Mouse (Mus musculus) kidney, adult 9 months (tissue): ENCODE results near the gene Gper1.
"Not testable (repeated sequence)": the region's sequence is repeated elsewhere in the genome, so short reads cannot be mapped to it uniquely, and the experiment has no call there.

Source experiments
- DNase-seq: peaks from one replicate; pipeline ENCODE4 v3.0.0; 2022

Gper1 gene

DNA sequence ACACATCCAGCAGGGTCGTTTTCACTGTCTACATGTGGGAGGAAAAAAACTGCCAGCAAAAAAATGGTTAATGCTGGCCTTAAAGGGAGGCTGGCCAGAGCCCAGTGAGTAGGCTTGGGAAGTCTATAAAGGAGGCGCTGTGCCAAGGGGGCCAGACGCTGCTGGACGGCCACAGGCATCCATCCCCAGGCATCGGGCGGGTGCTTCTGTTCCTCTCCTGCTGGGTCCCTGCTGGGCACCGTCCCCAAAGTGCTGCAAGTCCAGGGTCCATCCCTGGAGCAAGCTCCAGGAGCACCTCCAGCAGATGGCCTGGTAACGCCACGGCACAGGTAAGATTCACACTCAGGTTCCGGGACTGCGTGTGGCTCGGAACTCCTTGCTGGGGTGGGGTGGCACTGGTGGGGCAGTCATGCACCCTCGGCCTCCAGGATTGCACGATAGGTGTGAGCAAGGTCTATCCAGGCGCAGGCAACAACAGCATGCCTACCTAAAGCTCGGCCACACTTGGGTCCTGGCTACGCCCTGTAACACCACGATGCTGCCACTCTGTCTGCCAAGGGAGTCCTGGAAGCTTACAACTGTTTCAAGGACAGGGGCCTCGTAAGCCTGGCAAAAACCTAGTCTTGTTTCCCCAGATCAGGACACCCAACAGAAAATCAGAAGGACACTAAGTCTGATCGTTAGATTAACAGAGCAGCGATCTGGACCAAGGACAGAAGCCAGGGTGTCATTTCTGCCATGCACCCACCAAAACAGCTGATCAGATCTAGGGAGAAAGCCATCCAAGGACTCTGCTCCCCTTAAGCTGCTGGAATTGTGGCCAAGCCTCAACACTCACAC lies at the start of gene Gper1:
Gene Gper1 (plus strand): TSS at position 126 of the 840 bp plus-strand sequence.
- DNase-seq, result no peak

DNA sequence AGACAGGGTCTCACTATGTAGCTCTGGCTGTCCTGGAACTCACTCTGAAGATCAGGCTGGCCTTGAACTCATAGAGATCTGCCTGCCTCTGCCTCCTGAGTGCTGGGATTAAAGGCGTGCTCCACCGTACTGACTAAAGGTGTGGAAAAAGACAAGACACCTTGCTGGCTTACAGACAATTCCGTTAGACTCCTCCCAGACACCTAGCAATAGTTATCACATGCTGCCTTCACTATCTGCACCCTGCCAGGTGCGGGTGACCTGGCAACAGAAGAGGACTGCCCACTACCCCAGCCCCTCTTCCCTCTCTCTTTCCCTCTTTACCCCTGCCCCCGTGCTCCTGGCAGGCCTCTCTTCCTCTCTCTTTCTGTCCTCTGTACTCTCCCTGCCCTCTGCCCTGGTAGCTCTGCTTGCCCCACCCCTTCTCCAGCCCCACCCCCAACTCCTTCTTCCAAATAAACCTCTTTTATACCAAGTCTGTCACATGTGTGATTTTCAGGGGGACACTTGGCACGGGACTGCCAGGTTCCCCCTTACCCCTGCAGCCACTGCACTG lies 49.0 kb upstream of the Gper1 start:
- DNase-seq, result peak; percentile 72

DNA sequence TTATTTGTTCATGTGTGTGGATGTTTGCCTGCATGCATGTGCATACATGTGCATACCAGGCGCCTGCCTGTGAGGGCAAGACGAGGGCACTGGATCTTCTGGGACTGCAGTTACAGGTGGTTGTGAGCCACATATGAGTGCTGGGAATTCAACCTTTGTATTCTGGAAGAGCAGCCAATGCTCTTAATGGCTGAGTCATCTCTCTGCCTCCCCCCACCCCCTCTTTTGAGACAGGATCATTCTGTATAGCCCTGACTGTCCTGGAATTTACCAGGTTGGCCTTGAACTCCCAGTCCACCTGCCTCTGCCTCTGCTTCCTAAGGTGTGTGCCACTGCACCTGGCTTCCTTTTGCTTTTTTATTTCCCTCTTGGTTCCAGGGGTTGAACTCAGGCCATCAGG lies 48.1 kb upstream of the Gper1 start:
- peak; percentile 50 for DNase-seq

DNA sequence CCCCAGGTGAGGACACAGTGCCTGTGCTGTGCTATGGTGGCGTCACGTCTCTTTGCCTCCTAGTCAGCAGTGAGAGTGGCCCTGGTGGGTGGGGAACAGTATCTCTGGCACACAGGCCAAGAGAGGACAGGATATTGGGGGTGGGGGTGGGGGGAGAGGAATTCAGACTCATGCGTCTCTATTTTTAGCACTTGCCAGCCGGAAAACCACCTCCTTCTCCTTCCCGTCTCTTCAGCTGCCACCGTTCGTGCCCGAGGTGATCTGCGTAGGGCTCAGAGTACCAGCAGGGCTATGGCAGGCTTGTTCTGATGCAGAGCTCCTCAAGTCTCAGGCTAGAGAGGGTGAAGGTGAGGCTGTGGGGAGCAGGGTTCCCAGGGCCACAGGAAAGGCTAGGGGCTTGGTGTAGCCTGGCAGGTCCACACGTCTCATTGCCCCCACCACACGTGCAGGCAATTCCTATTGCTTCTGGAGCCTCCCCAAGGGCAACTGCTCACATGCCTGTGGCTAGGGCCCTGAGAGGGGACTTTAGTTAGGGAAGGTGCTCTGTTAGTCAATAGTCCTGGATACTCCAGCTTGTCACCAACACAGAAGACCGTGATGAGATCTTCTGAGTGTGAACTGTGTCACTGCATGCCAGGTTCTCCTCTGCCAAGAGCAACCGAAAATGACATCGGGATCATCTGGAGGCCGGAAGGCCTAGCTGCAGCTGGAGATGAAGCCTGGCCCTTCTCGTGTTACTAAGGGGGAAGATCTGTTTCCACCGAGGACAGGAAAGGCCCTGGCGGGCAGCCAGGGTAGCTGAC lies 45.3 kb upstream of the Gper1 start, which contains the start of gene Gpr146:
Gene Gpr146 (plus strand): TSS at position 230 of the 803 bp plus-strand sequence.
- DNase-seq, result peak; percentile 87

DNA sequence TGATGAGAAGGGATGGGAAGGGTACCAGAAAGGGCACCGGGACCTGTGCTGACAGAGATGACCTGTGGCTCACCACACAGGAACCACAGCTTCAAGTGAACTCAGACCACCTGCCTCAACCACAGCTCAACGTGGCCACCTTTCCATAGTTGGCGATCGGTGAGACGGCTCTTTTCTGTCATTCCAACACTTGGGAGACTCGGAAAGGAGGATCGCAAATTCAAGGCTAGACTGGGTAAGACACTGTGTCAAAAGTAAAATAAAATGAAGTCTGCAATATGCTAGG lies 44.7 kb upstream of the Gper1 start:
- DNase-seq, result no peak

DNA sequence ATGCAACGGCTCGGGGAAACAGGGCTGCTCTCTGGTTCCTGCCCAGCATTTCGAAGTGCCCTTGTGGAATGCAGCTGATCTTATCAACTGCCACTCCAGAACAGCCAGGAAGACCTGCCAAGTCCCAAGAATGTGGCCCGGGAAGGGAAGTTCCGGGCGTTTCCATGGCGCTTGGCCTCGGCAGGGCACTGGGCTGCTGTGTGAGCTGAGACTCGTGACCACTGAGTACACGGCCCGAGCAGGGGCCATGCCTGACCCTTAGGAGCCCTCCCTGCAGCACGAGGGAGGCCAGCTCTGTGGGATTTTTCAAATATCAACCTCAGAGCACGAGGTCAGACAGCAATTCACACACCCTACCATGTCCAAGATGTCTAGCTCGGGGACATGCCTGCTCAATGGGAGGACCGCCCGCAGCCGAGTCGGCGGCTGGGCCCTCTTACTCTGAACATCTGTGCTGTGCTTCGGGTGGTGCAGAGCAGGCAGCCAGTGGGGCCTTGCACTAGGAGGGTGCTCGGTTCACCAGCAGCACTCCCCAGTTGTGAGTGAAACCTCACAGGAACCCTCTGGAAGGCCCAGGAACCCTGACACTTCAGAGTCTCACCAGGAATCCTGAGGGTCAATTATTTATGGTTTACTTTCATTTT lies 43.8 kb upstream of the Gper1 start:
- peak; percentile 97 for DNase-seq

DNA sequence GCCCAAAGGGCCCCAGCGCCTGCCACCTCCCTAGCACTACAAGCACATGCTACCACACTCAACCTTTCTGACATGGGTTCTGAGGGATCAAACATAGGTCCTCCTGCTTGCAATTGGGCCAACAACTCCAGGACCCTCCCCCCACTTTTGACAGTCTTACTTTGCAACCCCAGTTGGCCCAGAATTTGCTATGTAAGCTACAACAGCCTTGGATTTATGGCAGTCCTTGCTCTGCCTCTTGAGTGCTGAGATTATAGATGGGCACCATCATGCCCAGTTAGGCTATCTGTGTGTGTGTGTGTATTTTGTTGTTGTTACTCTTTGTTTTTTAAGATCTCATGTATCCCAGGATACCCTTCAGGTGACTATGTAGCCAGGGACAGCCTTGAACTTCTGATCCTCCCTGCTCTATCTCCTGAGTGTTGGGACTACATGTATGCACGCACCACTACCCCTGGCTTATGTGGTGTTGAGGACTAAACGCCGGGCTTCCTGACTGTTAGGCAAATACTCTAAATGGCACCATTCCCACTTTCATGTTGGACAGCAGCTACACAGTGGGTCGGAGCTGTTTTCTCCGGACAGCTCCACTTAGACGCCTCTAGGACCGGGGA lies 43.1 kb upstream of the Gper1 start:
- no peak for DNase-seq

DNA sequence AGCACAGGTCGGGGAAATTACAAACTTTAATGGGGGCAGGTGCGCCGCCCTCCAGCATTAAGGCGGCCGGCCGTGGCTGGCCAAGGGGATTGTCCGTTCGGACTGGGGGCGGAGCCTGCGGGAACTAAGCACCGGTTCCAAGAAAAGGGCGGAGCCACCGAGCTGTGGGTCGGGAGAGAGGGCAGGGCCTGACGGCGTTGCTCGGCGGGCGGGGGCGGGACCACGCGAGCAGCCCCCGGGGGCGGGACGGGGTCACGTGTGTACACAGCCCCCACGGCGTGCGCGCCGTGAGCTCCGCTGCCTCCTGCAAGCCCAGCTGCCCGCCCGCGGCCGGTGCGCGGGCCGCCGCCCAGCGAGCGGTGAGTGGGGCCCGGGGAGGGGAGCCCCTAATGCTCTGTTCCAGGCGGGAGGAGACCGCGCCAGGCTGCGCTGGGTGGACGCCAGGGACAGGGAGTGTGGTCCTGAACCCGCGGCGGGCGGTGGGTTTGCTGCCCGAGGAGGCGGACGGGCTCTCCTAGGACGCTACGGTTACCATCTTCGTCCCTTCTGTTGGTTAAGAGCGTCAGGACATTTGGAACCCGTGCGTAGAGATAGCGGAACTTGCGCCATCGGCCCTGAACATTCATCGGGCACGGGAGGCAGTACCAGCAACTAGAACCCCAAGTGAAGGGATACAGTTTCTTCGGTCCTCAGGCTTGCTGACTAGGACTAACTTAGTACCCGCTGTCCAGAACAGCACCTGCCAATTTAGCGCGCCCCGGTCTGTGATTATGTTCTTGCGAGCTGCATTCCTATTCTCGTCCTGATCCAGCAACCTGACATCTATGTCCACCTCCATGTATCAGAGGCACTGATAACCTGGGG lies 42.3 kb upstream of the Gper1 start:
- peak; percentile 99 for DNase-seq

DNA sequence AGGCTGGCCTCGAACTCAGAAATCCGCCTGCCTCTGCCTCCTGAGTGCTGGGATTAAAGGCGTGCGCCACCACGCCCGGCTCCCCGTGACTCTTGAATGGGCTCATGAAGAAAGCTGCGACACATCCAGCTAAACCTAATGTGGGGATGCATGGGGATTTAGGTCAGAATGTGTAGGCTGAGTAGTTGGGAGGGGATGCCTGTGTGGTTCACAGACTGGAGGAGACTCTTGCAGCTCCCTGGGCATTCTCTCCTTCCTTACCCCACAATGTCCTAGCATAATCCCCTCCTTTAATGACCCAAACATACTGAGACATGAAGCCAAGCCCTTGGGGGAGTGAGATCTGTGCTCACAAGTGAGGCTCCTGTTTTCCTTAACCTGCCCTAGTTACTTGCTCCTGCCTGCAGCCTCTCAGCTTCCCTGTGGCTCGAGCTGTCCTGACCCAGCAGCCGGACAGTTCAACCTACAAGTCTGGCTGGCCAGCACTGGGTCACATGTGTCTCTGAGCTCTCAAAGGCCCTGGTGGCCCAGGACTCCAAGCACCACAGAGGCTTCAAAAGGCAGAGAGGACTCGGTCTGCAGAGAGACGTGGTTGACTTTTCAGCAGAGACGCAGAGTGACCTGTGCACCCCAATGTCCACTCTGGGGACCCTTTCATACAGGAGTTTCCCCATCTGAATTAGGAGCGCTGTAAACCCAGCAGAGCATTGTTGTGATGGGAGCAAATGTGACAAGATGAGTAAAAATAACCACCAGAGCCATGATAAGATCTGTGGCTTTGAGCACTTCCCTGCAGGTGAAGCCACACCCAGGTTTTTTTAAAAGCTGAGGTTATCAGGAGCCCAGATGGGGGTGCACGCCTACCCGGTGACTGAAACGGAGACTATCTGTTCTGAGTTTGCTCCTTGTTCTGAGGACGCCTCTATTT lies 41.1 kb upstream of the Gper1 start:
- peak; percentile 54 for DNase-seq

DNA sequence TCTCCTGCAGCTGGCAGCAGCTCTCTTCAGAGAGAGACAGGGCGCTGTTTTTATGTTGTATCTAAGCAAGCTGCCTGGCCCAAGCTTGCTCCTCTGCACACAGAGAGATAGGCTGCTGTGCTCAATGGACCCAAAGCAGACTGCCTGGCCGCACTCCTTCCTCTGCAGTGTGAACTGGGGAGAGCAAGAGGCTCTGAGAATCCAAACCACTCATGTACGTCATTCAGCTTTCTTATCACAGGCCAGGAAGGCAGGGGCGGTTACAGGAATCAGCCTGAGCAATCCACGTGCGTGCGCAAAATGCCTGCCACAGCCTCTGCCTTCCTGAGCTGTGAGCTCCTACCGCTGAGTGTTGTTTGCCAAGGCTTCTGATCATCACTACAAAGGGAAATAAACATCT lies 40.2 kb upstream of the Gper1 start:
- peak; percentile 71 for DNase-seq

DNA sequence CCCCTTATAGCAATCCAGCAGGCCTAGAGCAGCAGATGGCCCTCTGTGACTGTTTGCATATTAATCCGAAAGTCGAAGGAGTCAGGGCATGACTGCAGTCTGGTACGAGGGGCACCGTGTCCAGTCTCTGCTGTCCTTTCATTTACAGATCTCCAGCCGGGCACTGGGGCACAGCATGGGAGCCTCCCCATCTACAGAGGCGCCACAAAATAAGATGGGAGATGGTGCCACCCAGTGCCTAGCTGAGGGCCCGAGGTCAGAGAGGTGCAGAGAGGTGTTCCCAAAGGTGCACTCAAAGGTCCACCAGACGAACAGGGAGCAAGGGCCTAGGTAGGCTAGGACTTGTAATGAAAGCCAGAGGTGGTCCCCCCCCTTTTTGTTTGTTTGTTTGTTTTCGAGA lies 39.7 kb upstream of the Gper1 start:
- no peak for DNase-seq

DNA sequence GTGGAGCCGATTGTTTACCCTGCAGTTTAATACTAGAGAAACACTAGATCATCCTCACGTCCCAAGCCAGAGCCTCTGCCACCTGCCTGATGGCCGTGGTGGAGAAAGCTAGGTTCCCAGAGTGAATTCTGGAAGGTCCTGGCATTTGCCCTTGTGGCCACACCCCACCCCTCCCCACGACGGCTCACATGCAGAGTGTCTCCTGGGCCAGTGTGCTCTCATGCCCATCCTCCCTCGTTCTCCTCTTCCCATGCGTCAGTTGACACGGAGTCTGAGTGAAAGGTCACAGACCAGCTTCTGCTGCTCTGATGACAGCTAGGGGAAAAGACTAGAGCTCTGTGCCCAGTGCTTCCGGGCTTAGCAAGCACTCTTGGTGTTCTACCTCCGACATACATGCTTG lies 38.4 kb upstream of the Gper1 start:
- peak; percentile 80 for DNase-seq

DNA sequence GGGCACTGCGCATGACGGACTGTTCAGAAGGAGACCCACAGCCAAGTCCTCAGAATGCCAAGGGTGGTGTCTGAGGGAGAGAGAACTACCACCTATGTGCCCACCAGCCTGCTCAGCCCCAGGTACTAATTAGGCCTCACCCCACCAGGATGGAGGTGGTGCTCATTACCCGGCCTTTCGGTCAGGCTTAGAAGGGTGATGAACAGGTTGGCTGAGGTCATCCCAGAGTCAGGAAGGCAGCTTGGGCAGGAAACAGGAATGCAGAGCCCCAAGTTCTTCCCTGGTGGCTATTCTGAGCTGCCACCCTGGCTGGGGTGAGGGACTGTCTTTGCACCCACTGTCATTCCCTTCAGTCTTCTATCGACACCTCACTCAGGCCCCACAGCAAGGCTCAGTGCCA lies 36.9 kb upstream of the Gper1 start:
- no peak for DNase-seq

DNA sequence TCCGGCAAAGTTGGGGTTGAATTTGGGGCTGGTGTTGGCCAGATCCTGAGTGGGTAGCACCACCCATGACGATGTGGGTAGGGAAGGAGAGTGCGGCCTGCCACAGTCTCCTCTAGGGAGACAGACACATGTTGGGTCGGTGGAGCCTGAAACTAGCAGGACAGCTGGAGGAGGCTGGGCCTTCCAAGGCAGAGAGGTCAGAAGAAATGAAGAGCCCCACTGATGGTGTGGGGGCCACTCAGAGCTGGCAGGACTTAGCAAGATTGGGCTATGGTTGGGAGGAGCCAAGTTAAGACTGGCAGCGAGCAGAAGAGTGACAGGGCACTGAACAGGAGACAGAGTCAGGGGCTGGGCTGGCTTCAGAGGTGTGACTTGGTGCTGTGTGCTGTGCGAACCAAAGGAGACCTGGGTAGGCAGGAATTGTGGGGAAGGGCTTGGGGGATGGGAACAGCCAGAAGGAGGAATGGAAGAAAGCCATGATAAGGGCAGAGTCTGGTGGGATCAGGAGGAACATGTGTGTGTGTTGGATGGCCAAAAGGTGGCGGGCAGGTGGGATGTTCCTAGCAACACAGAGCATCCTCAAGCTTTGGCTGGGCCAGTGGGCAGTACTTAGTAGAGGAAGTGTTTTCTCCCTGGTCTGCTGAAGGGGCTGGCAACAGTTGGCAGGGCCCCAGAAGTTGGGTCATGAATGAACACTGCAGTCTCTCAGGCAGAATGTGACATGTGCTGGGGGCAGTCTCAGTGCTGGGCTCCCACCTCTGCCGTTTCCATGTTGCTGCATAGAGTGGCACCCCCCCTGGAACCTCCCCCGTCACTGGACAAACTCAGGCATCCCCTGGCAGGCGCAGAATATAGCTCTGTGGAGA lies 35.4 kb upstream of the Gper1 start:
- DNase-seq, result no peak

DNA sequence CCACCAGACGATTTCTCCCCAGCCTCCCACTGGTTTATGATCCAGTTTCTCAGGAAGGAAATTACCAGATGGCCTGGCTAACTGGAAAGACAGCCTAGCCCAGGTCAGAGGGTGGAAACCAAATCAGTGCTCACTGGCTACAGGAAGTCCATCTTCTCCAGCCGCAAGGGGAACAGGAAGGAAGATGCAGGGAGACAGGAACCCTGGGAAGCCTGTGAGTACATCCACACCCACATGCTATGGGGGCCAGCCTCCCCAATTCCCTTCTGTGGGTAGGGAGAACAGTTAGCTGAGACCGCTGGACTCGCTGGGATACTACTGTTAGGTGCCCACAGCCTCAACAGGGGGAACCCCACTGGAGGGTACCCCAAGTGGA lies 34.8 kb upstream of the Gper1 start:
- peak; percentile 60 for DNase-seq

DNA sequence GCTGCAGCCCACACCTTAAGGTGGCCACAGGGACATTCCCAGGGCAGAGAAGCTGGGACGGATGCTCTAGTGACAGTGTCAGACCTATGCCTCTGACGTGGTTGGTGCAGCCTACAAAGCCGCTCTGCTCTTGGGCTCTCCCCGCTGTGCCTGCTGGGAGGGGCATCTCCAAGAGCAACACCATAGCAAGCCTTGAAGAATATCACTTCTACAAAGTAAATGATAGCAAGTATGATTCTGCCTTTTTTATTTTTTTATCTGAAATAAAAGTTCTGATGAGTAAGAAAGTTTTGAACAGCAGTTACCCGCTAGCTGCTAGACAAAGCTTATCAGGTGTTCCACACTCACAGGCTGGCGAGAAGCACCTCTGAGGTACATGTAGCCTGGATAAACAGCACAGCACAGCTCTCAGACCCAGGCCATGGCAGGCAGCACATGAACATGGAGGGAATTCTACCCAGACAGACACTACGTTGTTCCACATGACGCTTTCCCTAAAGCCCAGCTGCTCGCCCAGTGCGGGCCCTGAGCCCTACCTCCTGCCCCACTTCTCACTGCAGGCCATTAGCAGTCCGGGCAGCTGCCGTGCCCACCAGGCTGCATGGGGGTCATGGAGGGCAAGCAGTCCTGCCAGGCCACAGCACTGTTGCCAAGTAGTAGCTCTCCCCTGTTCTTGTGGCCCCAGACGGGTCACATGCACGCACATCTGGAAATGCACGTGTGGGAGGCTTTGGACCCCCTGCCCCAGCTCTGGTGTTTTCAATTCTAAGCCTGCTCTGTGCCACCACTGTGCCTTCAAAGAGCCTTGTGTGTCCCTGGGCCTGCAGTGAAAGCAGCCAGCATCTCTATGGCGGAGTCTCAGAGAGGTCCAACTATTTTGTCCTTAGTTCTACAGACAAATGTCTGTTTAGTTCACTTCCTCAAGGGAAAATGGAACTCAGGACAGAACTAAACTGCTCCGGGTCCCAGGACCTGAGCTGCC lies 34.0 kb upstream of the Gper1 start:
- DNase-seq, result no peak

DNA sequence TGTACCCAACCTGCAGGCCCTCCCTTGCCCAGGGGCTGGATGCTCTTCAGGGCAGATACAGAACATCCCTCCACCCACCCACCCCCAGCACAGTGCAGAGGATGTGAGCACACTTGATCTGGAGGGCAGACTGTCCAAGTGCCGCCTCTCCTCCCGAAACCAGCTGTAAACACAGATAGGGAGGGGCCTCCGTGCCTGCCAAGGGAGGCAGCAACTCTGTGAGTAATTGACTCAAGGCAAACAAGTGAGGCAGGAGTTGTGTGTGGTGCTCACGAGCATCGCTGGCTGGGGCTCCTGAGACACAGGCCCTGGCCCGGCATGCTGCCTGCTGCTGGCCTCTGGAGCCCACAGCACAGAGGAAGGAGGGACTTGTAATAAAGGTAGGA lies 33.3 kb upstream of the Gper1 start:
- peak; percentile 49 for DNase-seq

DNA sequence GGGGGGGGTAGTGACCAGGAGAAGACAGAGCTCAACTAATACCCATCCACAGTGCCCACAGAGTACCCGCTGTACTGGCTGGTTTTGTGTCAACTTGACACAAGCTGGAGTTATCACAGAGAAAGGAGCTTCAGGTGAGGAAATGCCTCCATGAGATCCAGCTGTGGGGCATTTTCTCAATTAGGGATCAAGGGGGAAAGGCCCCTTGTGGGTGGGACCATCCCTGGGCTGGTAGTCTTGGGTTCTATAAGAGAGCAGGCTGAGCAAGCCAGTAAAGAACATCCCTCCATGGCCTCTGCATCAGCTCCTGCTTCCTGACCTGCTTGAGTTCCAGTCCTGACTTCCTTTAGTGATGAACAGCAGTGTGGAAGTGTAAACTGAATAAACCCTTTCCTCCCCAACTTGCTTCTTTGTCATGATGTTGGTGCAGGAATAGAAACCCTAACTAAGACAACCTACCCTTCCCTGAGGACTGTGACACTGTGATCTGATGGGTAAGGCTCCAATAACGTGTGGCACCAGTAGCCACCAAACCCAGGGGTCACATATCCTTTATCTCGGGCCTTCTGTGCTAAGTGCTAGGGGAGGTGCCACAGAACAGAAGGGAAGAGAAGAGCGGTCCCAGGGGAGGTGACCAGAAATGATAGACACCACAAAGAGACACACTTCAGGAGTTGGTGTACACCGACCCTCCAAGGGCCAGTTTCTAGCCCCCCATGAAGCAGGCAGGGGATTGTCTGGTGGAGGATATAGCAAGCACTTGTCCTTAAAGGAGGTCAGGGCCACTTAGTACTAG lies 32.4 kb upstream of the Gper1 start:
- not testable (repeated sequence) for DNase-seq
